Mouse (Mus musculus) megakaryocyte-erythroid progenitor cell, adult 5-6 weeks (primary cell): Measurements from ENCODE around the gene Srsf6. TPM values are rescaled to one million over a fixed set of nuclear protein-coding genes. Genes with fewer than 3 reads are reported as not detected.
"Not testable (repeated sequence)": the region's sequence is repeated elsewhere in the genome, so short reads cannot be mapped to it uniquely, and the experiment has no call there.

Source experiments
- ATAC-seq: replicated peaks from 2 replicates; pipeline ENCODE4 v1.8.0; 2016; ENCODE audit warnings: mild to moderate bottlenecking, inconsistent platforms; ENCODE audit not compliant: severe bottlenecking, poor library complexity, low FRiP score, low TSS enrichment
- total RNA-seq, 2 experiments: library from RNA; stranded (forward) in 1 of 2; stranded (reverse) in 1 of 2; fragments of 200-1000, 215-1000 nt in 1 of 2; fragments of >200 nt in 1 of 2; fragmentation: Nextera tagmentation in 1 of 2; gene quantifications; 2 replicates each; pipeline ENCODE4 v1.2.3; 2014 to 2017

The Srsf6 gene
- total RNA-seq (2014; fragmentation: Nextera tagmentation) (233 and 311 TPM in 2 replicates), total RNA-seq (2017) (286 and 303 TPM in 2 replicates)

GRCm38 (mm10) chr2:162931123-162931673 lies at the start of gene Srsf6:
Srsf6 (plus strand) TSS chr2:162931528.
- peak; percentile 78 for ATAC-seq

- ATAC-seq, result no peak
Observed at GRCm38 (mm10) chr2:162884101-162884500, 47.2 kb upstream of the Srsf6 start.

- no peak for ATAC-seq
Observed at GRCm38 (mm10) chr2:162887121-162887520, 44.2 kb upstream of the Srsf6 start.

- no peak for ATAC-seq
Observed at GRCm38 (mm10) chr2:162888677-162889076, 42.7 kb upstream of the Srsf6 start.

GRCm38 (mm10) chr2:162889191-162889590 lies 42.1 kb upstream of the Srsf6 start:
- no peak for ATAC-seq

GRCm38 (mm10) chr2:162889731-162890130 lies 41.6 kb upstream of the Srsf6 start:
- no peak for ATAC-seq

GRCm38 (mm10) chr2:162892979-162893378 lies 38.3 kb upstream of the Srsf6 start:
- ATAC-seq, result not testable (repeated sequence)

GRCm38 (mm10) chr2:162899256-162899655 lies 32.1 kb upstream of the Srsf6 start:
- ATAC-seq, result peak; percentile 73; the same call in 1 of the 2 replicates

GRCm38 (mm10) chr2:162899880-162900589 lies 31.3 kb upstream of the Srsf6 start:
- ATAC-seq, result no peak

- no peak for ATAC-seq
Observed at GRCm38 (mm10) chr2:162900590-162900916, 30.8 kb upstream of the Srsf6 start.

- ATAC-seq, result no peak
Observed at GRCm38 (mm10) chr2:162905902-162906301, 25.4 kb upstream of the Srsf6 start.

- ATAC-seq, result no peak
Observed at GRCm38 (mm10) chr2:162908052-162908491, 23.3 kb upstream of the Srsf6 start.

GRCm38 (mm10) chr2:162914040-162914439 lies 17.3 kb upstream of the Srsf6 start:
- ATAC-seq, result no peak

GRCm38 (mm10) chr2:162914519-162914918 lies 16.8 kb upstream of the Srsf6 start:
- no peak for ATAC-seq

- no peak for ATAC-seq
Observed at GRCm38 (mm10) chr2:162919926-162920325, 11.4 kb upstream of the Srsf6 start.

- ATAC-seq, result peak; percentile 78
Observed at GRCm38 (mm10) chr2:162922183-162922582, 9.1 kb upstream of the Srsf6 start.

GRCm38 (mm10) chr2:162922834-162923233 lies 8.5 kb upstream of the Srsf6 start:
- peak; percentile 30 for ATAC-seq

- no peak for ATAC-seq
Observed at GRCm38 (mm10) chr2:162924126-162924525, 7.2 kb upstream of the Srsf6 start.

- peak; percentile 45; the same call in 1 of the 2 replicates for ATAC-seq
Observed at GRCm38 (mm10) chr2:162927918-162928585, 3.3 kb upstream of the Srsf6 start.

GRCm38 (mm10) chr2:162929704-162930103 lies 1.6 kb upstream of the Srsf6 start:
- no peak for ATAC-seq
